Mouse (Mus musculus): ENCODE measurements around the gene Tle3.

DNA sequence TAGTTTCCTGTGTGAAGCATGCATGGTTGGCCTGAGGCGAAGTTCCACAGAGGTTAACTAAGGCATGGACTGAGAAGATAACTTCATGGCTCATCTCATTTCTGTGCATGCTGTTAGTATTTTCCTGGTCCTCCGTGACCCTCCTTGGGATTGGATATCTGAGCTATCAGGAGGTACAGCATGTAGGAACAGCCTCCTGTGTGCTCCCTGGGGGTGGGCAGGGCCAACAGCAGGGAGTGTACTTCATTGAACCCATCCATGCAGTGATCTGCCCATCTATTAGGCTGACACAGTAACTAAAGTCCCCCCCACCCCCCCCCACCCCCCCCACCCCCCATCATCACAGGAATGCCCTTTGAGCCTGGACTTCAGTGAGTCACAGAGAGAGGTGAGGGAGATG is 73.0 kb downstream of the Tle3 start:
- TF ChIP-seq CTCF (conservative IDR thresholded peaks at IDR 0.05; ENCODE audit: low read length), result no peak
- TF ChIP-seq POU5F1 (IDR thresholded peaks at IDR 0.05; ENCODE audit: borderline replicate concordance, low read length), result no peak
